Mouse (Mus musculus) cerebellum, adult 2 months (tissue): ENCODE results near the gene Gm10135.
"Not testable (repeated sequence)": the region's sequence is repeated elsewhere in the genome, so short reads cannot be mapped to it uniquely, and the experiment has no call there.

Source experiments
- CTCF ChIP-seq: fragments of 200-500 bp; IDR thresholded peaks from 2 replicates; pipeline ENCODE4 v1.5.1; 2011; ENCODE audit warnings: low read depth, mild to moderate bottlenecking, control low read depth, low read length, moderate library complexity, borderline replicate concordance; ENCODE audit not compliant: insufficient read depth
- POLR2A ChIP-seq: fragments of 200-500 bp; IDR thresholded peaks from 2 replicates; pipeline ENCODE4 v1.6.1; 2011; ENCODE audit warnings: low read length, control low read depth, borderline replicate concordance; ENCODE audit not compliant: insufficient read depth

DNA sequence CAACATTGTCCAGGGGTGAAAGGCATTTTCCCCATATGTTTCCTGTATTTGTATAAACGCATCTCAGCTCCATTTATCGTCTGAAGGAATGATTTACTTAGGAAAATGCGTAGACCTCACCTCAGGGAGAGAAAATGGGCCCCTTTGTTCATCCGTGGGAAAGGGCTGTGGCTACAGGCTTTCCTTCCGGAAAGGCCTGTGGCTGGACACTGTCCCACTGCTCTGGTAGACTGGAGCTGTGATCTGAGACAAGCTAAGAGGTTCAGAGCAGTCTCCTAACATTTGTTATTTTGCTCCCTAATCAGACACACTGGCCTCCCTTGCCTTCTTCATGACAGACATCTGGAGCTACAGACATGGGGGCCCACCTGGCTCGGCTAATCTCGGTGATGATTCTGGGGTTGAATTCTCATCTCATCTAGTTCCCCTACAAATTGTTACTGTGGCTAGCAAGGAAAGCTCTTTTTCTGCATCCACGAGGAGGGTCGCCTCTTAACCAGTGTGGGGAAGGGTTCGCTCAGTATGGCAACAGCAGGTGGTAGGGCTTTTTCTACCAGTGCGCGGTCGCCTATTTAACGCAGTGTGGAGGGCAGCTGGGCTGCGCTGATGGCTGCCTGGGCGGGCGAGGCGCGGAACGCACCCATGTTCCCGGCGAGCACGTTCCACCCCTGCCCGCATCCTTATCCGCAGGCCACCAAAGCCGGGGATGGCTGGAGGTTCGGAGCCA, 38.5 kb upstream of the Gm10135 start:
- not testable (repeated sequence) for TF ChIP-seq POLR2A, CTCF
